Mouse (Mus musculus): Measurements from ENCODE around the gene Soat2.
"Not testable (repeated sequence)": the region's sequence is repeated elsewhere in the genome, so short reads cannot be mapped to it uniquely, and the experiment has no call there.

Gene Soat2

GRCm38 (mm10) chr15:102147674-102148402, 2.5 kb upstream of the Soat2 start:
- no peak for DNase-seq (ENCODE audit: low spot score)

GRCm38 (mm10) chr15:102149561-102149960, 765 bp upstream of the Soat2 start:
- DNase-seq (ENCODE audit: low spot score) = no peak

GRCm38 (mm10) chr15:102152646-102153045, 2.3 kb downstream of the Soat2 start:
- no peak for DNase-seq (ENCODE audit: low spot score)

- DNase-seq (ENCODE audit: low spot score) = not testable (repeated sequence)
Observed at GRCm38 (mm10) chr15:102155006-102155405, 4.7 kb downstream of the Soat2 start.

- no peak for DNase-seq (ENCODE audit: low spot score)
Observed at GRCm38 (mm10) chr15:102156836-102157235, 6.5 kb downstream of the Soat2 start.

GRCm38 (mm10) chr15:102160415-102161060, 10.2 kb downstream of the Soat2 start:
- no peak for DNase-seq (ENCODE audit: low spot score)

- DNase-seq (ENCODE audit: low spot score) = no peak
Observed at GRCm38 (mm10) chr15:102163900-102164693, 13.8 kb downstream of the Soat2 start.

GRCm38 (mm10) chr15:102165468-102166100, 15.3 kb downstream of the Soat2 start:
- no peak for DNase-seq (ENCODE audit: low spot score)

GRCm38 (mm10) chr15:102167620-102168021, 17.3 kb downstream of the Soat2 start:
- no peak for DNase-seq (ENCODE audit: low spot score)

- no peak for DNase-seq (ENCODE audit: low spot score)
Observed at GRCm38 (mm10) chr15:102169064-102169463, 18.7 kb downstream of the Soat2 start.

GRCm38 (mm10) chr15:102173581-102173980, 23.3 kb downstream of the Soat2 start:
- DNase-seq (ENCODE audit: low spot score) = no peak

- DNase-seq (ENCODE audit: low spot score) = no peak
Observed at GRCm38 (mm10) chr15:102175736-102176319, 25.5 kb downstream of the Soat2 start.

- DNase-seq (ENCODE audit: low spot score) = no peak
Observed at GRCm38 (mm10) chr15:102176571-102177316, 26.4 kb downstream of the Soat2 start.

- no peak for DNase-seq (ENCODE audit: low spot score)
Observed at GRCm38 (mm10) chr15:102177417-102177816, 27.1 kb downstream of the Soat2 start.

- DNase-seq (ENCODE audit: low spot score) = peak; percentile 88
Observed at GRCm38 (mm10) chr15:102178279-102178678, 28.0 kb downstream of the Soat2 start.

GRCm38 (mm10) chr15:102179106-102179505, 28.8 kb downstream of the Soat2 start:
- DNase-seq (ENCODE audit: low spot score) = no peak

GRCm38 (mm10) chr15:102179924-102180323, 29.6 kb downstream of the Soat2 start:
- DNase-seq (ENCODE audit: low spot score) = no peak

- DNase-seq (ENCODE audit: low spot score) = no peak
Observed at GRCm38 (mm10) chr15:102183076-102183475, 32.8 kb downstream of the Soat2 start.

- DNase-seq (ENCODE audit: low spot score) = no peak
Observed at GRCm38 (mm10) chr15:102186239-102186638, 35.9 kb downstream of the Soat2 start.

- DNase-seq (ENCODE audit: low spot score) = no peak
Observed at GRCm38 (mm10) chr15:102188096-102188495, 37.8 kb downstream of the Soat2 start.

GRCm38 (mm10) chr15:102188883-102189282, 38.6 kb downstream of the Soat2 start:
- DNase-seq (ENCODE audit: low spot score) = no peak
